Mouse (Mus musculus) heart, postnatal 14 days (tissue): ENCODE data around the gene Acot11. TPM values are rescaled to one million over a fixed set of nuclear protein-coding genes. Genes with fewer than 3 reads are reported as not detected.
"Not testable (repeated sequence)": the region's sequence is repeated elsewhere in the genome, so short reads cannot be mapped to it uniquely, and the experiment has no call there.

Experiments used
- DNase-seq, 2 experiments: peaks; one replicate each; pipeline ENCODE4 v3.0.0; 2021 to 2022
- intact Hi-C: fragments of 180-260 bp; cut with DNase I; formaldehyde crosslinking; loops from one replicate; pipeline ENCODE4 v1.15.1; 2025
- total RNA-seq, 2 experiments: library from RNA; stranded (reverse); gene quantifications; 2 replicates each; pipeline ENCODE4 v1.2.3; 2021

Acot11 gene
- total RNA-seq, 2 experiments from 2014 or later: 27.8 to 30.3 TPM

- DNase-seq: no peak
- intact Hi-C loops: no loop called here
Measured at GRCm38 (mm10) chr4:106815396-106816324, 10.9 kb upstream of the Acot11 start.

- intact Hi-C loops: no loop called here
- DNase-seq: no peak
Measured at GRCm38 (mm10) chr4:106811162-106811561, 6.4 kb upstream of the Acot11 start.

GRCm38 (mm10) chr4:106810039-106810438, 5.2 kb upstream of the Acot11 start:
- intact Hi-C loops: no loop called here
- no peak for DNase-seq

- intact Hi-C loops: loop anchor here (10.0 kb wide), 1 partner anchor 358 kb away; no protein-coding TSS in a partner anchor
- no peak for DNase-seq
Measured at GRCm38 (mm10) chr4:106807287-106807686, 2.5 kb upstream of the Acot11 start.

GRCm38 (mm10) chr4:106805890-106806289, 1.1 kb upstream of the Acot11 start:
- no peak for DNase-seq
- intact Hi-C loops: loop anchor here (10.0 kb wide), 1 partner anchor 359 kb away; no protein-coding TSS in a partner anchor

GRCm38 (mm10) chr4:106804201-106804909, 443 bp downstream of the Acot11 start:
- DNase-seq: no peak
- intact Hi-C loops: loop anchor here (10.0 kb wide), 1 partner anchor 360 kb away; no protein-coding TSS in a partner anchor

- DNase-seq: no peak
- intact Hi-C loops: loop anchor here (10.0 kb wide), 1 partner anchor 361 kb away; no protein-coding TSS in a partner anchor
Measured at GRCm38 (mm10) chr4:106803781-106804180, 1.0 kb downstream of the Acot11 start.

- DNase-seq: peak; percentile 75 to 84
- intact Hi-C loops: loop anchor here (10.0 kb wide), 1 partner anchor 365 kb away; no protein-coding TSS in a partner anchor
Measured at GRCm38 (mm10) chr4:106799772-106800336, 4.9 kb downstream of the Acot11 start.

- peak in 1 of 2 experiments; percentile 35 for DNase-seq
- intact Hi-C loops: no loop called here
Measured at GRCm38 (mm10) chr4:106798908-106799546, 5.8 kb downstream of the Acot11 start.

GRCm38 (mm10) chr4:106795289-106795688, 9.5 kb downstream of the Acot11 start:
- DNase-seq: no peak
- intact Hi-C loops: no loop called here

GRCm38 (mm10) chr4:106794247-106794646, 10.6 kb downstream of the Acot11 start:
- DNase-seq: no peak
- intact Hi-C loops: no loop called here

- DNase-seq, intact Hi-C loops: not testable (repeated sequence)
Measured at GRCm38 (mm10) chr4:106793826-106794225, 11.0 kb downstream of the Acot11 start.

GRCm38 (mm10) chr4:106792276-106792675, 12.5 kb downstream of the Acot11 start:
- intact Hi-C loops: no loop called here
- no peak for DNase-seq

- DNase-seq: no peak
- intact Hi-C loops: no loop called here
Measured at GRCm38 (mm10) chr4:106790938-106791337, 13.9 kb downstream of the Acot11 start.

- DNase-seq, intact Hi-C loops: not testable (repeated sequence)
Measured at GRCm38 (mm10) chr4:106790218-106790617, 14.6 kb downstream of the Acot11 start.

GRCm38 (mm10) chr4:106789705-106790104, 15.1 kb downstream of the Acot11 start:
- intact Hi-C loops: no loop called here

GRCm38 (mm10) chr4:106788627-106789026, 16.2 kb downstream of the Acot11 start:
- intact Hi-C loops: no loop called here
- DNase-seq: no peak

More at GRCm38 (mm10) chr4:106789705-106790104, 15.1 kb downstream of the Acot11 start:
- no peak for DNase-seq

GRCm38 (mm10) chr4:106787830-106788229, 17.0 kb downstream of the Acot11 start:
- DNase-seq: peak; percentile 30 to 58
- intact Hi-C loops: no loop called here

- DNase-seq: peak; percentile 23 to 60
- intact Hi-C loops: no loop called here
Measured at GRCm38 (mm10) chr4:106785753-106786540, 18.9 kb downstream of the Acot11 start.
